Mouse (Mus musculus): ENCODE measurements around the gene Syngr1. TPM values are rescaled to one million over a fixed set of nuclear protein-coding genes. Genes with fewer than 3 reads are reported as not detected.
A peak's percentile ranks its signal among the peaks of the same experiment; 100 is the strongest.

Syngr1 gene
- total RNA-seq, 2 experiments from 2014 or later = 175 to 191 TPM

DNA sequence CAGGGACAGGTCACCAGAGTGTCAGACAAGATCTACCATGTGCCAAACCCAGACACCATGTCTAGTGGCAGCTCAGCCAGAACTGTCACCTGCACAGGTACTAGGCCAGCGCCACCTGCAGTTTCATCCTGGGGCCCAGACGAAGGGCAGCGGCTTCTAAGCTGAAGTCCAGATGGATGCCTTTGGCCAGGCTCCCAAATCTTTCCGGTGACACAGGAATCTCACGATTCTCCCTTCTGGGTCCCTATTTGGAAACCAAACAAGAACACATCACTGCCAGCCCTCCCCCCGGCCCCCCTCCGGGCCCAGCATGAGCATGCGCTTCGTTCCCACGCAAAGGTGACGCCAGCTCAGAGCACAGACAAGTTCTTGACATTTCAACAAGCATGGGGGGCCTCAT lies 72.1 kb downstream of the Syngr1 start:
- intact Hi-C loops (cut with DNase I) = no loop called here
- DNase-seq = peak; percentile 87

DNA sequence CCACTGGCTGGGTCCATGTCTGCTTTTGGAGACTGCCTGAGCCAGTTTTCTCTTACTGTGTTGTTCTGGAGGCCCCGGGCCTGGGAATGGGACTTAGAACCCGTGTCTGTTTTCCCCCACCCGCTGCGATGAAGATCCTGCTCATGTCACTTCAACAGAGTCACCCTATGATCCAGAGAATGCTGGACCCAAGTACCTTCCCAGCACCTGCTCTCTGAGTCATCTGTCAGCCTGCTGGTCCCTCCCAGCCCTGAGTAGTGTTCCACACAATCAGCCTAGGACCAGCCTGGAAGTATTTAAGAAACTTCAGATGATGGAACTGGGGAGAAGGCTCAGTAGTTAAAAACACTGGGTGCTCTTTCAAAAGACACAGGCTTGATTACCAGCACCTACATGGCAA lies 72.6 kb downstream of the Syngr1 start:
- intact Hi-C loops (cut with DNase I) = no loop called here
- DNase-seq = no peak

DNA sequence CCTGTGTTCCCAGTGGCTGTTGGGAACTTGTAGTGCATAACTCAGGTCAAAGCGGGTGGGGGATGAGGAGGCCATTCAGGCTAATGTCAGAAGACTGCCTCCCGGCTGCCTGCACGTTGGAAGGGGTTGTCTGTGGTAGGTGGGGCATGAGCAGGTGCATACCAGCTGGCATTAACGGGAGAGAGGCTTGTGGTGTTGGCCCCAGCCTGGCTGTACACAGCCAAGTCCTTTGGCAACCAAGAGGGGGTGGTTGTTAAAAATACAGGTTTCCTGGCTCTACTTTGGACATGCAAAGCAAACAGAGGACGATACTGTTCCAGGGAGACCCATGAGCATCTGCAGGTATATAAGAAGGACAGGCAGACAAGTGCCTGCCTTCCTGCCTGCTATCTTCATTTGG lies 74.3 kb downstream of the Syngr1 start:
- DNase-seq = peak; percentile 46
- intact Hi-C loops (cut with DNase I) = no loop called here

Small RNAs within 50 kb of the gene (microRNA-seq; reads per million reads assigned to microRNA genes)
- 58.1 reads per million, percentile 46 among the genes with 10 or more reads in this experiment for gene Snord43

Other genes with a start within 250 kb of the Syngr1 start
- gene Apobec3, start 199.7 kb upstream of the Syngr1 start, total RNA-seq (2021) = 1 to 10 TPM; 4.7 to 6.0 TPM
- gene Cbx7, start 120.2 kb upstream of the Syngr1 start, total RNA-seq (2021) = 1 to 10 TPM; 5.6 to 6.8 TPM
- 10 to 100 TPM; 19.2 to 26.6 TPM for gene Pdgfb, start 76.4 kb upstream of the Syngr1 start, total RNA-seq (2021)
- 100 to 1,000 TPM; 535 to 552 TPM for gene Rpl3, start 534 bp downstream of the Syngr1 start, total RNA-seq (2021)
- gene Tab1, start 41.8 kb downstream of the Syngr1 start, total RNA-seq (2021) = 10 to 100 TPM; 27.7 to 36.2 TPM
- 10 to 100 TPM; 80.4 to 83.1 TPM for gene Mgat3, start 82.4 kb downstream of the Syngr1 start, total RNA-seq (2021)
- 10 to 100 TPM; 29.3 to 30.6 TPM for gene Mief1, start 142.7 kb downstream of the Syngr1 start, total RNA-seq (2021)
- gene AC140267.1, start 144.5 kb downstream of the Syngr1 start, total RNA-seq (2021) = 10 to 100 TPM; 21.1 to 22.2 TPM
- gene Atf4, start 163.8 kb downstream of the Syngr1 start, total RNA-seq (2021) = 100 to 1,000 TPM; 116 to 119 TPM
- gene Rps19bp1, start 173.0 kb downstream of the Syngr1 start, total RNA-seq (2021) = 10 to 100 TPM; 45.1 to 50.3 TPM
- 10 to 100 TPM; 43.3 to 44.4 TPM for gene Cacna1i, start 195.9 kb downstream of the Syngr1 start, total RNA-seq (2021)

Data from left cerebral cortex, postnatal 4 days (tissue).